Mouse (Mus musculus): ENCODE measurements around the gene Olfr1166.
"Not testable (repeated sequence)": the region's sequence is repeated elsewhere in the genome, so short reads cannot be mapped to it uniquely, and the experiment has no call there.

The Olfr1166 gene

DNA sequence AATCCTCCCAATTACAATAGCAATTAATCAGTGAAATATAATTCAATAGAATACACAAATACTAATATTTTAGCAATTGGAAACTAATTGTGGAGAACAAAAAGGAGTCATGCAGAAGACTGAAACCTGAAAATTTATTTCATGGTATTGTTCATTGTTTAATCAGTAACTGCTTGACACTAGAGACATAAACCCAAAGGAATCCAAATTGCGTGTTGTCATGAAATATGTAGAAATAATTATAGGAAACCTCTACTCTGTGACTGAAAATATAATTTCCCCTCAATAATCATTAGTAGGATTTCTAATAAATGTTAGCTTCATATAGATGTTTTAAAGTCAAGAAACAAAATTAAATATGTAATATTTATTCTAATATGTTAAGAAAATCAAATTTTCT lies at the start of gene Olfr1166:
Gene Olfr1166 (minus strand): TSS at position 101 of the 400 bp plus-strand sequence.
- DNase-seq, result no peak

DNA sequence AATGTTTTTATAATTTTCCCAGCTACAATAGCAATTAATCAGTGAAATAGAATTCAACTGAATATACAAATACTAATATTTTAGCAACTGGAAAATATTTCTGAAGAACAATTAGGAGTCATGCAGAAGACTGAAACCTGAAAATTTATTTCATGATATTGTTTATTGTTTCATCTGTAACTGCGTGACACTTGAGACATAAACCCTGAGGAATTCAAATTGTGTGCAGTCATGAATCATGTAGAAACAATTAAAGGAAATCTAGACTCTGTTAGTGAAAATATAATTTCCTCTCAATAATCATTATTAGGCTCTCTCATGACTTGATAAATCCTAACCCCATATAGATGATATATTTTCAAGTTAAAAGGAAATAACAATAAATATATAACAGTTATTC lies 27.0 kb upstream of the Olfr1166 start, which contains the start of gene Olfr1167:
Gene Olfr1167 (minus strand): TSS at position 101 of the 400 bp plus-strand sequence.
- DNase-seq, result not testable (repeated sequence)

DNA sequence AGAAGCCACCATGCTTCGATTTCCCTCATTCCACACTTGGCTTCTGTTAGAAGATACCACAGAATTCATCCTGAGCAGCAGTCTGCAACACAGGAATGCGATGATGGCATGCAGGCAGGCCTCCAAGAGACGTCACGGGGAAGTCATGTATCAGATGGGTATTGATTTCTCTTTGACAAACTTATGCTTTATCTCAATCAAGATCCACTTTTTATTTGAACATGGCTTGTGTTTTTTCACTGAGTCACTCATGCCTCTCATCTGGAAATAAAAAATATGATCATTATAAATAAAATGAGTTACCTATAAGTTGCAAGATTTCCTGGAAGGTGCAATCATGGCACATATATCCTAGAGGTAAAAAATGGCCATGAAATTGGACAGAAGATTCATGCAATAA lies 34.2 kb downstream of the Olfr1166 start, which contains the start of gene Olfr1164:
Gene Olfr1164 (minus strand): TSS at position 101 of the 400 bp plus-strand sequence.
- no peak for DNase-seq
